Mouse (Mus musculus): ENCODE measurements around the gene Vmn2r83. TPM values are rescaled to one million over a fixed set of nuclear protein-coding genes. Genes with fewer than 3 reads are reported as not detected.
"Not testable (repeated sequence)": the region's sequence is repeated elsewhere in the genome, so short reads cannot be mapped to it uniquely, and the experiment has no call there.

Vmn2r83 gene
- not detected in 2 replicates for polyA plus RNA-seq (2014; fragmentation: Nextera tagmentation; extraction: Ambion mirVana)

- Histone ChIP-seq H3K27me3 (ENCODE audit: control insufficient read depth, insufficient read depth, low read length) (no peaks in the 10 kb centered on the region), H3K4me2 (no peak within 1 kb of the TSS), H3K4me3 (ENCODE audit: low read depth, low read length) (no peak within 1 kb of the TSS), H3K27ac (ENCODE audit: low read depth, low read length) (no peak within 1 kb of the TSS), H3K36me3 (ENCODE audit: control insufficient read depth, insufficient read depth, low read length) (no peaks in the 10 kb centered on the region), H3K9me3 (replicated peaks; ENCODE audit: control insufficient read depth, low read length) (no peaks in the 10 kb centered on the region), H3K4me1 (ENCODE audit: control insufficient read depth, insufficient read depth, low read length) (no peaks in the 10 kb centered on the region), H3K9ac (ENCODE audit: low read depth, low read length) (no peak within 1 kb of the TSS)
- no peak for ATAC-seq (replicated peaks; ENCODE audit: insufficient number of reproducible peaks, low FRiP score, low TSS enrichment)
Observed at GRCm38 (mm10) chr10:79468431-79468830, at the start of gene Vmn2r83. TSS of gene Vmn2r83 (plus strand) at chr10:79468731.

GRCm38 (mm10) chr10:79435141-79435820 is 33.2 kb upstream of the Vmn2r83 start:
- not testable (repeated sequence) for H3K36me3 ChIP-seq (ENCODE audit: control insufficient read depth, insufficient read depth, low read length); H3K27me3 ChIP-seq (ENCODE audit: control insufficient read depth, insufficient read depth, low read length); H3K27ac ChIP-seq (ENCODE audit: low read depth, low read length); ATAC-seq (replicated peaks; ENCODE audit: insufficient number of reproducible peaks, low FRiP score, low TSS enrichment); H3K9me3 ChIP-seq (replicated peaks; ENCODE audit: control insufficient read depth, low read length); H3K4me2 ChIP-seq; H3K4me1 ChIP-seq (ENCODE audit: control insufficient read depth, insufficient read depth, low read length); H3K4me3 ChIP-seq (ENCODE audit: low read depth, low read length); H3K9ac ChIP-seq (ENCODE audit: low read depth, low read length)
- WGBS (ENCODE audit: insufficient replicate concordance) = 79% methylated on average over 23 of the region's 23 CpGs

GRCm38 (mm10) chr10:79495886-79496285 is 27.4 kb downstream of the Vmn2r83 start:
- Histone ChIP-seq H3K27ac (ENCODE audit: low read depth, low read length) (no peak overlapping the region), H3K9me3 (replicated peaks; ENCODE audit: control insufficient read depth, low read length) (no peaks in the 10 kb centered on the region), H3K27me3 (ENCODE audit: control insufficient read depth, insufficient read depth, low read length) (no peaks in the 10 kb centered on the region), H3K4me3 (ENCODE audit: low read depth, low read length) (no peak overlapping the region), H3K4me2 (no peak overlapping the region), H3K9ac (ENCODE audit: low read depth, low read length) (no peak overlapping the region), H3K36me3 (ENCODE audit: control insufficient read depth, insufficient read depth, low read length) (no peaks in the 10 kb centered on the region), H3K4me1 (ENCODE audit: control insufficient read depth, insufficient read depth, low read length) (no peaks in the 10 kb centered on the region)
- ATAC-seq (replicated peaks; ENCODE audit: insufficient number of reproducible peaks, low FRiP score, low TSS enrichment) = no peak
- 64% methylated on average over 3 of the region's 3 CpGs for WGBS (ENCODE audit: insufficient replicate concordance)

- WGBS (ENCODE audit: insufficient replicate concordance) = 40% methylated on average over 2 of the region's 2 CpGs
- no peaks in the 10 kb centered on the region for H3K36me3 ChIP-seq (ENCODE audit: control insufficient read depth, insufficient read depth, low read length)
- ATAC-seq (replicated peaks; ENCODE audit: insufficient number of reproducible peaks, low FRiP score, low TSS enrichment) = no peak
Observed at GRCm38 (mm10) chr10:79496701-79497288, 28.3 kb downstream of the Vmn2r83 start.

GRCm38 (mm10) chr10:79502830-79503644 is 34.5 kb downstream of the Vmn2r83 start:
- Histone ChIP-seq H3K9me3 (replicated peaks; ENCODE audit: control insufficient read depth, low read length) (no peaks in the 10 kb centered on the region; the same call in 1 of the 2 replicates), H3K4me3 (ENCODE audit: low read depth, low read length) (no peak overlapping the region), H3K36me3 (ENCODE audit: control insufficient read depth, insufficient read depth, low read length) (no peaks in the 10 kb centered on the region), H3K27me3 (ENCODE audit: control insufficient read depth, insufficient read depth, low read length) (no peaks in the 10 kb centered on the region), H3K4me2 (no peak overlapping the region), H3K4me1 (ENCODE audit: control insufficient read depth, insufficient read depth, low read length) (no peaks in the 10 kb centered on the region), H3K9ac (ENCODE audit: low read depth, low read length) (no peak overlapping the region), H3K27ac (ENCODE audit: low read depth, low read length) (no peak overlapping the region)
- 65% methylated on average over 6 of the region's 6 CpGs for WGBS (ENCODE audit: insufficient replicate concordance)
- ATAC-seq (replicated peaks; ENCODE audit: insufficient number of reproducible peaks, low FRiP score, low TSS enrichment) = no peak

More at GRCm38 (mm10) chr10:79496701-79497288, 28.3 kb downstream of the Vmn2r83 start:
- H3K4me3 ChIP-seq (ENCODE audit: low read depth, low read length) = no peak overlapping the region
- H3K27me3 ChIP-seq (ENCODE audit: control insufficient read depth, insufficient read depth, low read length) = no peaks in the 10 kb centered on the region
- no peaks in the 10 kb centered on the region for H3K9me3 ChIP-seq (replicated peaks; ENCODE audit: control insufficient read depth, low read length)
- H3K4me2 ChIP-seq = no peak overlapping the region
- H3K9ac ChIP-seq (ENCODE audit: low read depth, low read length) = no peak overlapping the region
- H3K4me1 ChIP-seq (ENCODE audit: control insufficient read depth, insufficient read depth, low read length) = no peaks in the 10 kb centered on the region
- H3K27ac ChIP-seq (ENCODE audit: low read depth, low read length) = no peak overlapping the region

GRCm38 (mm10) chr10:79506709-79507108 is 38.2 kb downstream of the Vmn2r83 start:
- ATAC-seq (replicated peaks; ENCODE audit: insufficient number of reproducible peaks, low FRiP score, low TSS enrichment) = no peak
- WGBS (ENCODE audit: insufficient replicate concordance) = 83% methylated on average over 2 of the region's 2 CpGs

GRCm38 (mm10) chr10:79524433-79524832 is 55.9 kb downstream of the Vmn2r83 start:
- no peak overlapping the region for H3K27ac ChIP-seq (ENCODE audit: low read depth, low read length)

More at GRCm38 (mm10) chr10:79506709-79507108, 38.2 kb downstream of the Vmn2r83 start:
- Histone ChIP-seq H3K4me2 (no peak overlapping the region), H3K9ac (ENCODE audit: low read depth, low read length) (no peak overlapping the region), H3K27ac (ENCODE audit: low read depth, low read length) (no peak overlapping the region), H3K36me3 (ENCODE audit: control insufficient read depth, insufficient read depth, low read length) (no peaks in the 10 kb centered on the region), H3K4me3 (ENCODE audit: low read depth, low read length) (no peak overlapping the region), H3K4me1 (ENCODE audit: control insufficient read depth, insufficient read depth, low read length) (no peaks in the 10 kb centered on the region), H3K9me3 (replicated peaks; ENCODE audit: control insufficient read depth, low read length) (no peaks in the 10 kb centered on the region; the same call in 1 of the 2 replicates), H3K27me3 (ENCODE audit: control insufficient read depth, insufficient read depth, low read length) (no peaks in the 10 kb centered on the region)

GRCm38 (mm10) chr10:79525456-79526325 is 57.2 kb downstream of the Vmn2r83 start:
- Histone ChIP-seq H3K4me2 (no peak overlapping the region), H3K27ac (ENCODE audit: low read depth, low read length) (no peak overlapping the region), H3K9ac (ENCODE audit: low read depth, low read length) (no peak overlapping the region), H3K4me1 (ENCODE audit: control insufficient read depth, insufficient read depth, low read length) (no peaks in the 10 kb centered on the region), H3K9me3 (replicated peaks; ENCODE audit: control insufficient read depth, low read length) (no peaks in the 10 kb centered on the region), H3K27me3 (ENCODE audit: control insufficient read depth, insufficient read depth, low read length) (no peaks in the 10 kb centered on the region), H3K36me3 (ENCODE audit: control insufficient read depth, insufficient read depth, low read length) (peaks cover 3% of the 10 kb centered on the region; the same call in 1 of the 2 replicates), H3K4me3 (ENCODE audit: low read depth, low read length) (no peak overlapping the region)
- WGBS (ENCODE audit: insufficient replicate concordance) = 82% methylated on average over 8 of the region's 8 CpGs
- ATAC-seq (replicated peaks; ENCODE audit: insufficient number of reproducible peaks, low FRiP score, low TSS enrichment) = no peak

More at GRCm38 (mm10) chr10:79524433-79524832, 55.9 kb downstream of the Vmn2r83 start:
- Histone ChIP-seq H3K9ac (ENCODE audit: low read depth, low read length) (no peak overlapping the region), H3K4me1 (ENCODE audit: control insufficient read depth, insufficient read depth, low read length) (no peaks in the 10 kb centered on the region), H3K4me2 (no peak overlapping the region), H3K9me3 (replicated peaks; ENCODE audit: control insufficient read depth, low read length) (no peaks in the 10 kb centered on the region), H3K36me3 (ENCODE audit: control insufficient read depth, insufficient read depth, low read length) (no peaks in the 10 kb centered on the region; the same call in 1 of the 2 replicates), H3K27me3 (ENCODE audit: control insufficient read depth, insufficient read depth, low read length) (no peaks in the 10 kb centered on the region), H3K4me3 (ENCODE audit: low read depth, low read length) (no peak overlapping the region)
- no peak for ATAC-seq (replicated peaks; ENCODE audit: insufficient number of reproducible peaks, low FRiP score, low TSS enrichment)
- WGBS (ENCODE audit: insufficient replicate concordance) = 60% methylated on average over 1 of the region's 1 CpGs

Data from heart, embryonic 11.5 days (tissue).